Mouse (Mus musculus) hindbrain, embryonic 16.5 days (tissue): ENCODE measurements around the gene Art2b. TPM values are rescaled to one million over a fixed set of nuclear protein-coding genes. Genes with fewer than 3 reads are reported as not detected.

ENCODE experiments used
- ATAC-seq: fragments of 200-750 bp; cut with Nextera tagmentation; 2 replicates; pipeline ENCODE4 v1.8.0; 2017; ENCODE audit warnings: moderate TSS enrichment, moderate library complexity
- H3K27ac ChIP-seq: fragments of 300-500 bp; sonication (generic); 2 replicates; pipeline ENCODE4 v1.5.1; 2014; ENCODE audit warnings: low read depth, mild to moderate bottlenecking, control low read depth, low read length, moderate library complexity
- H3K27me3 ChIP-seq: fragments of 300-500 bp; sonication (generic); replicated peaks from 2 replicates; pipeline ENCODE4 v1.6.1; 2014; ENCODE audit warnings: low read length; ENCODE audit not compliant: control insufficient read depth, insufficient read depth
- H3K36me3 ChIP-seq: fragments of 300-500 bp; sonication (generic); 2 replicates; pipeline ENCODE4 v1.6.1; 2014; ENCODE audit warnings: mild to moderate bottlenecking, low read length, moderate library complexity, mixed read lengths; ENCODE audit not compliant: control insufficient read depth, insufficient read depth
- H3K4me1 ChIP-seq: fragments of 300-500 bp; sonication (generic); 2 replicates; pipeline ENCODE4 v1.6.1; 2014; ENCODE audit warnings: low read depth, low read length; ENCODE audit not compliant: control insufficient read depth, insufficient read depth
- H3K4me2 ChIP-seq: fragments of 300-500 bp; sonication (generic); 2 replicates; pipeline ENCODE4 v1.6.1; 2014; ENCODE audit warnings: mild to moderate bottlenecking, low read length, control low read depth, moderate library complexity
- H3K4me3 ChIP-seq: fragments of 300-500 bp; sonication (generic); 2 replicates; pipeline ENCODE4 v1.5.1; 2014; ENCODE audit warnings: mild to moderate bottlenecking, low read length, control low read depth, moderate library complexity
- H3K9ac ChIP-seq: fragments of 300-500 bp; sonication (generic); 2 replicates; pipeline ENCODE4 v1.6.1; 2014; ENCODE audit warnings: low read depth, mild to moderate bottlenecking, control low read depth, low read length, moderate library complexity
- H3K9me3 ChIP-seq: fragments of 300-500 bp; sonication (generic); 2 replicates; pipeline ENCODE4 v1.6.1; 2014; ENCODE audit warnings: mild to moderate bottlenecking, low read length, moderate library complexity; ENCODE audit not compliant: control insufficient read depth
- WGBS: fragments of 180-500 bp; shearing (Covaris S2); extraction: QIAGEN DNeasy Blood & Tissue Kit; methylation state at CpG from one replicate; pipeline ENCODE4 v1.1.7; 2014; 5-methylcytosine and 5-hydroxymethylcytosine counted together
- polyA plus RNA-seq: library from polyadenylated mRNA; unstranded; fragments of >200 nt; fragmentation: Nextera tagmentation; extraction: Ambion mirVana; gene quantifications from 2 replicates; pipeline ENCODE4 v1.2.1, GENCODE M21; 2015

Art2b gene
- polyA plus RNA-seq, 1 experiment from 2014 or later = not detected

GRCm38 (mm10) chr7:101535517-101535916 is 49.9 kb downstream of the Art2b start:
- Histone ChIP-seq H3K9ac (no peak overlapping the region), H3K4me2 (no peak overlapping the region), H3K4me3 (no peak overlapping the region), H3K4me1 (peaks cover 6% of the 10 kb centered on the region; the same call in 1 of the 2 replicates), H3K9me3 (no peaks in the 10 kb centered on the region), H3K36me3 (no peaks in the 10 kb centered on the region), H3K27me3 (no peaks in the 10 kb centered on the region), H3K27ac (no peak overlapping the region)
- 62% methylated on average over 5 of the region's 5 CpGs for WGBS
- ATAC-seq = no peak

GRCm38 (mm10) chr7:101535102-101535501 is 50.3 kb downstream of the Art2b start:
- H3K4me1 ChIP-seq = peaks cover 6% of the 10 kb centered on the region; the same call in 1 of the 2 replicates
- H3K27me3 ChIP-seq = no peaks in the 10 kb centered on the region
- no peak overlapping the region for H3K4me2 ChIP-seq
- no peak overlapping the region for H3K4me3 ChIP-seq
- ATAC-seq = no peak
- H3K36me3 ChIP-seq = no peaks in the 10 kb centered on the region
- H3K27ac ChIP-seq = no peak overlapping the region
- WGBS = 48% methylated on average over 10 of the region's 10 CpGs
- H3K9ac ChIP-seq = no peak overlapping the region
- H3K9me3 ChIP-seq = no peaks in the 10 kb centered on the region

- no peaks in the 10 kb centered on the region for H3K36me3 ChIP-seq
- H3K27me3 ChIP-seq = no peaks in the 10 kb centered on the region
- no peak for ATAC-seq
- no peak overlapping the region for H3K4me3 ChIP-seq
- no peak overlapping the region for H3K27ac ChIP-seq
- no peaks in the 10 kb centered on the region for H3K9me3 ChIP-seq
- WGBS = 34% methylated on average over 5 of the region's 5 CpGs
- no peak overlapping the region for H3K9ac ChIP-seq
- no peak overlapping the region for H3K4me2 ChIP-seq
- H3K4me1 ChIP-seq = peaks cover 6% of the 10 kb centered on the region; the same call in 1 of the 2 replicates
Observed at GRCm38 (mm10) chr7:101534428-101534827, 51.0 kb downstream of the Art2b start.

Other genes with a start within 250 kb of the Art2b start
- gene Arap1, start 237.5 kb downstream of the Art2b start, polyA plus RNA-seq = 12.8 and 13.8 TPM in 2 replicates
- gene Gm45837, start 174.7 kb downstream of the Art2b start, polyA plus RNA-seq = 0.61 TPM in 1 of 2 replicates, not detected in the other
- 33.5 and 41.6 TPM in 2 replicates for gene Pde2a, start 163.9 kb downstream of the Art2b start, polyA plus RNA-seq
- gene Clpb, start 78.0 kb upstream of the Art2b start, polyA plus RNA-seq = 47.3 and 47.6 TPM in 2 replicates
- gene Phox2a, start 232.7 kb upstream of the Art2b start, polyA plus RNA-seq = 1.1 and 1.8 TPM in 2 replicates